Mouse (Mus musculus): ENCODE results near the gene 1700042G07Rik.

GRCm38 (mm10) chr4:116142269-116142668 is 30.9 kb upstream of the 1700042G07Rik start:
- TF ChIP-seq CTCF (IDR thresholded peaks at IDR 0.05; ENCODE audit: low read depth) (no peak), EP300 (IDR thresholded peaks at IDR 0.05; ENCODE audit: low read depth) (no peak)

Measured in liver, postnatal 0 days (tissue).